Mouse (Mus musculus): ENCODE data around the gene Atpaf2. TPM values are rescaled to one million over a fixed set of nuclear protein-coding genes. Genes with fewer than 3 reads are reported as not detected.

The Atpaf2 gene
- total and polyA plus RNA-seq, 3 experiments: 47.8 to 79.2 (median 78.6) TPM

- Histone ChIP-seq H3K9ac (ENCODE audit: insufficient read depth, low read depth) (peak overlapping the region; percentile 60), H3K4me3 (replicated peaks in 1 of 3; ENCODE audit: low read depth in 2 of 3, low read length in 2 of 3, poor library complexity in 1 of 3) (peak overlapping the region; percentile 61 to 77 (median 76)), H3K27me3 (replicated peaks) (no peaks in the 10 kb centered on the region), H3K79me2 (replicated peaks; ENCODE audit: control insufficient read depth, extremely low read depth, insufficient read depth, poor library complexity, severe bottlenecking) (no peaks in the 10 kb centered on the region; the same call in none of the 2 replicates), H3K27ac (ENCODE audit: insufficient read depth, low read depth) (no peak overlapping the region), H3K36me3 (replicated peaks in 1 of 2; ENCODE audit: control insufficient read depth in 1 of 2, insufficient read depth in 1 of 2, low read length in 1 of 2) (no peaks in the 10 kb centered on the region), H3K4me2 (ENCODE audit: insufficient read depth, low read depth, poor library complexity, severe bottlenecking) (peak overlapping the region; percentile 76), H3K9me3 (replicated peaks; ENCODE audit: low read length) (no peaks in the 10 kb centered on the region), H3K4me1 (ENCODE audit: control insufficient read depth in 1 of 2, insufficient read depth in 2 of 2) (peaks cover 5 to 34% of the 10 kb centered on the region in 2 experiments; a peak in 3 of 4 replicates)
- TF ChIP-seq ZNF384 (IDR thresholded peaks at IDR 0.05; ENCODE audit: low read depth, low read length): no peak
- TF ChIP-seq NELFE (IDR thresholded peaks at IDR 0.05; ENCODE audit: low read depth, low read length): no peak
- dilution Hi-C loops (cut with MboI; ENCODE audit: extremely low pct_ligation_motif_present, extremely low pct_unique_long_range_greater_than_20kb, low sequenced_read_pairs): no loop called here
- DNase-seq (ENCODE audit: extremely low read depth): no peak
- in situ Hi-C loops (cut with MboI; ENCODE audit: low pct_ligation_motif_present, low pct_unique_long_range_greater_than_20kb, low sequenced_read_pairs): no loop called here
Measured at GRCm38 (mm10) chr11:60351925-60352371, 66.3 kb downstream of the Atpaf2 start.

- Histone ChIP-seq H3K4me1 (ENCODE audit: control insufficient read depth in 1 of 2, insufficient read depth in 2 of 2) (peaks cover 5 to 39% of the 10 kb centered on the region in 2 experiments; a peak in 3 of 4 replicates), H3K79me2 (replicated peaks; ENCODE audit: control insufficient read depth, extremely low read depth, insufficient read depth, poor library complexity, severe bottlenecking) (no peaks in the 10 kb centered on the region; the same call in none of the 2 replicates), H3K36me3 (replicated peaks in 1 of 2; ENCODE audit: control insufficient read depth in 1 of 2, insufficient read depth in 1 of 2, low read length in 1 of 2) (no peaks in the 10 kb centered on the region), H3K4me2 (ENCODE audit: insufficient read depth, low read depth, poor library complexity, severe bottlenecking) (peak overlapping the region; percentile 76), H3K9me3 (replicated peaks; ENCODE audit: low read length) (no peaks in the 10 kb centered on the region), H3K27ac (ENCODE audit: insufficient read depth, low read depth) (no peak overlapping the region), H3K27me3 (replicated peaks) (no peaks in the 10 kb centered on the region), H3K9ac (ENCODE audit: insufficient read depth, low read depth) (no peak overlapping the region; the same call in 1 of the 2 replicates), H3K4me3 (replicated peaks in 1 of 3; ENCODE audit: low read depth in 2 of 3, low read length in 2 of 3, poor library complexity in 1 of 3) (no peak overlapping the region)
- in situ Hi-C loops (cut with MboI; ENCODE audit: low pct_ligation_motif_present, low pct_unique_long_range_greater_than_20kb, low sequenced_read_pairs): no loop called here
- TF ChIP-seq ZC3H11A (IDR thresholded peaks at IDR 0.05; ENCODE audit: low read depth, low read length) (peak; percentile 3; the same call in 1 of the 2 replicates), MXI1 (IDR thresholded peaks at IDR 0.05; ENCODE audit: low read depth, low read length) (no peak), RAD21 (IDR thresholded peaks at IDR 0.05; ENCODE audit: low read depth, low read length) (peak; percentile 69), SMC3 (IDR thresholded peaks at IDR 0.05; ENCODE audit: low read depth, low read length) (peak; percentile 54), JUND (conservative IDR thresholded peaks at IDR 0.05; ENCODE audit: low read depth, low read length) (no peak), MYC (IDR thresholded peaks at IDR 0.05; ENCODE audit: low read depth, low read length) (no peak), CTCF (conservative IDR thresholded peaks at IDR 0.05 in 1 of 2, IDR thresholded peaks at IDR 0.05 in 1 of 2; ENCODE audit: low read depth in 2 of 2, low read length in 2 of 2) (peak in 1 of 2 experiments; percentile 71; a peak in 2 of 4 replicates), POLR2A (IDR thresholded peaks at IDR 0.05; ENCODE audit: low read depth, low read length) (no peak), BHLHE40 (IDR thresholded peaks at IDR 0.05; ENCODE audit: low read depth, low read length) (no peak), E2F4 (IDR thresholded peaks at IDR 0.05; ENCODE audit: insufficient replicate concordance, low read depth, low read length) (no peak), EP300 (IDR thresholded peaks at IDR 0.05; ENCODE audit: low read length) (no peak)
- dilution Hi-C loops (cut with MboI; ENCODE audit: extremely low pct_ligation_motif_present, extremely low pct_unique_long_range_greater_than_20kb, low sequenced_read_pairs): no loop called here
- DNase-seq (ENCODE audit: extremely low read depth): peak; percentile 46
Measured at GRCm38 (mm10) chr11:60351388-60351787, 66.9 kb downstream of the Atpaf2 start.

Other genes starting within 250 kb of the Atpaf2 start
- gene Srebf1, start 195.9 kb downstream of the Atpaf2 start, total RNA-seq (2012; rRNA removed): 126 and 129 TPM in 2 replicates
- gene Srebf1, start 195.9 kb downstream of the Atpaf2 start, total RNA-seq (2014; rRNA removed): 68.7 and 69.8 TPM in 2 replicates
- gene Srebf1, start 195.9 kb downstream of the Atpaf2 start, polyA plus RNA-seq (2012; ENCODE audit: insufficient read length, low read depth): 120 and 142 TPM in 2 replicates
- gene Tom1l2, start 65.6 kb downstream of the Atpaf2 start, total RNA-seq (2012; rRNA removed): 7.5 and 10.4 TPM in 2 replicates
- gene Tom1l2, start 65.6 kb downstream of the Atpaf2 start, total RNA-seq (2014; rRNA removed): 3.5 and 4.8 TPM in 2 replicates
- gene Tom1l2, start 65.6 kb downstream of the Atpaf2 start, polyA plus RNA-seq (2012; ENCODE audit: insufficient read length, low read depth): 8.7 and 10.4 TPM in 2 replicates
- 2.2 and 3.9 TPM in 2 replicates for gene Drc3, start 65.1 kb downstream of the Atpaf2 start, total RNA-seq (2012; rRNA removed)
- gene Drc3, start 65.1 kb downstream of the Atpaf2 start, total RNA-seq (2014; rRNA removed): 1.7 and 1.9 TPM in 2 replicates
- gene Drc3, start 65.1 kb downstream of the Atpaf2 start, polyA plus RNA-seq (2012; ENCODE audit: insufficient read length, low read depth): 0.93 and 1.4 TPM in 2 replicates
- 18.9 and 23.4 TPM in 2 replicates for gene Gid4, start 1.3 kb downstream of the Atpaf2 start, total RNA-seq (2012; rRNA removed)
- 17.0 and 17.3 TPM in 2 replicates for gene Gid4, start 1.3 kb downstream of the Atpaf2 start, total RNA-seq (2014; rRNA removed)
- gene Gid4, start 1.3 kb downstream of the Atpaf2 start, polyA plus RNA-seq (2012; ENCODE audit: insufficient read length, low read depth): 14.9 and 17.0 TPM in 2 replicates
- gene Drg2, start 36.1 kb upstream of the Atpaf2 start, total RNA-seq (2012; rRNA removed): 135 and 152 TPM in 2 replicates
- 105 and 115 TPM in 2 replicates for gene Drg2, start 36.1 kb upstream of the Atpaf2 start, total RNA-seq (2014; rRNA removed)
- 151 and 155 TPM in 2 replicates for gene Drg2, start 36.1 kb upstream of the Atpaf2 start, polyA plus RNA-seq (2012; ENCODE audit: insufficient read length, low read depth)
- gene Myo15, start 50.9 kb upstream of the Atpaf2 start, total RNA-seq (2012; rRNA removed): 0.04 and 0.08 TPM in 2 replicates
- gene Myo15, start 50.9 kb upstream of the Atpaf2 start, total RNA-seq (2014; rRNA removed): 0.01 TPM in 1 of 2 replicates, not detected in the other
- gene Myo15, start 50.9 kb upstream of the Atpaf2 start, polyA plus RNA-seq (2012; ENCODE audit: insufficient read length, low read depth): 0.10 and 0.13 TPM in 2 replicates
- 40.5 and 55.0 TPM in 2 replicates for gene Alkbh5, start 117.9 kb upstream of the Atpaf2 start, total RNA-seq (2012; rRNA removed)
- gene Alkbh5, start 117.9 kb upstream of the Atpaf2 start, total RNA-seq (2014; rRNA removed): 37.2 and 42.7 TPM in 2 replicates
- 33.8 and 39.6 TPM in 2 replicates for gene Alkbh5, start 117.9 kb upstream of the Atpaf2 start, polyA plus RNA-seq (2012; ENCODE audit: insufficient read length, low read depth)

Measured in CH12.LX (cell line).